Mouse (Mus musculus): Measurements from ENCODE around the gene Slain2. TPM values are rescaled to one million over a fixed set of nuclear protein-coding genes. Genes with fewer than 3 reads are reported as not detected.
"Not testable (repeated sequence)": the region's sequence is repeated elsewhere in the genome, so short reads cannot be mapped to it uniquely, and the experiment has no call there.

Slain2 gene
- polyA plus RNA-seq, 1 experiment: 19.0 TPM

GRCm38 (mm10) chr5:72920416-72920815 is 6.3 kb downstream of the Slain2 start:
- peaks cover 93% of the 10 kb centered on the region for H3K79me2 ChIP-seq (ENCODE audit: control insufficient read depth, insufficient read depth)
- H3K36me3 ChIP-seq (ENCODE audit: control insufficient read depth, insufficient read depth): no peaks in the 10 kb centered on the region
- TF ChIP-seq CEBPB (IDR thresholded peaks at IDR 0.05; ENCODE audit: insufficient read depth, poor library complexity, severe bottlenecking): no peak
- no peak for TF ChIP-seq POLR2A (IDR thresholded peaks at IDR 0.05; ENCODE audit: insufficient read length, low read depth)
- H3K4me2 ChIP-seq (ENCODE audit: low read depth): no peak overlapping the region
- H3K27me3 ChIP-seq (ENCODE audit: control insufficient read depth, insufficient read depth, insufficient read length): no peaks in the 10 kb centered on the region
- no peak overlapping the region for H3K4me3 ChIP-seq
- no peak overlapping the region for H3ac ChIP-seq (ENCODE audit: control insufficient read depth, insufficient read length)

DNA sequence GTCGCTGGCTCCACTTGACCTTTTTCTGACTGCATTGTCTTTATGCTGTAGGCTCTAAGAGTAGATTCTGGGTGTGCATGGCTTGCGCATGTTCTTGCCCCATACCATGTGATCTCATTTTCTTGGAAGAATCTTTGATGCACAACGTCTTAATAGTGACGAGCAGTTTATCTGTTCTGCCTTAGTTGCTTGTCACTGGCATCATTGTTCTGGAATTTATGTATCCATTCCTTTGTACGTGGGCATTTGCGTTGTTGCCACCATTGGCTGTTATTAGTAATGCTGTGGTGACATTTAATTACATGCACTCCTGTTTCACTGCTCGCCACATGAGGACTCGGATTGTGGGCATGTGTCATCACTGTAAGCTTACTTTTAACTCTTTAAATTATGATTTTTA is 7.1 kb downstream of the Slain2 start:
- TF ChIP-seq MAX (IDR thresholded peaks at IDR 0.05; ENCODE audit: low read depth): no peak
- TF ChIP-seq CEBPB (IDR thresholded peaks at IDR 0.05; ENCODE audit: insufficient read depth, poor library complexity, severe bottlenecking): 0 out of 2 replicates have a peak, but pooled peaks have one; percentile 1
- H3ac ChIP-seq (ENCODE audit: control insufficient read depth, insufficient read length): no peak overlapping the region
- H3K36me3 ChIP-seq (ENCODE audit: control insufficient read depth, insufficient read depth): no peaks in the 10 kb centered on the region
- no peak overlapping the region for H3K4me3 ChIP-seq
- H3K27me3 ChIP-seq (ENCODE audit: control insufficient read depth, insufficient read depth, insufficient read length): no peaks in the 10 kb centered on the region
- peaks cover 93% of the 10 kb centered on the region for H3K79me2 ChIP-seq (ENCODE audit: control insufficient read depth, insufficient read depth)
- H3K4me2 ChIP-seq (ENCODE audit: low read depth): peak overlapping the region; percentile 19

DNA sequence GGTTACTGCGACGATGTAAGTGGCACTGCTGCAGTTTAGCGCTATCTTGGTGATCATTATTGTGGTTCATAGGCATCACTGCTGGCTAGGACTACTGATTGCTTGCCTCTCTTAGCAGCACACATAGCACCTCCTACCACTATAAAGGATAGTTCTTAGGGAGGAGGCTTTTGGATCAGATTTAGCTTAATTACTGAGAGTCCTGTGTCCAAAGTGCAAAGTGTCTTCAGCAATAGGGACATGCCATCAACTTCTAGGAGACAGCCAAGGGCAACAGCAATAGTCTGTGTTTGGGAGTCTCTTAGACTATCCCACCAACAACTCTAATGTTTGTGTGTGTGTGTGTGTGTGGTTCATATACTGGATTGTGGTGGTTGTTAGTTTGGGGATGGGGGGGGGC is 8.7 kb downstream of the Slain2 start:
- Histone ChIP-seq H3K4me2 (ENCODE audit: low read depth) (no peak overlapping the region), H3K36me3 (ENCODE audit: control insufficient read depth, insufficient read depth) (no peaks in the 10 kb centered on the region), H3K4me3 (no peak overlapping the region), H3K27me3 (ENCODE audit: control insufficient read depth, insufficient read depth, insufficient read length) (no peaks in the 10 kb centered on the region), H3ac (ENCODE audit: control insufficient read depth, insufficient read length) (no peak overlapping the region), H3K79me2 (ENCODE audit: control insufficient read depth, insufficient read depth) (peaks cover 93% of the 10 kb centered on the region)
- TF ChIP-seq REST (IDR thresholded peaks at IDR 0.05; ENCODE audit: insufficient read depth, insufficient read length) (no peak), POLR2A (IDR thresholded peaks at IDR 0.05; ENCODE audit: insufficient read length, low read depth) (no peak), TCF3 (IDR thresholded peaks at IDR 0.05; ENCODE audit: insufficient read length, low read depth) (no peak), USF1 (IDR thresholded peaks at IDR 0.05; ENCODE audit: low read depth) (no peak), POLR2AphosphoS2 (IDR thresholded peaks at IDR 0.05; ENCODE audit: insufficient read length, low read depth) (no peak), E2F4 (IDR thresholded peaks at IDR 0.05; ENCODE audit: insufficient read depth) (no peak), CEBPB (IDR thresholded peaks at IDR 0.05; ENCODE audit: insufficient read depth, poor library complexity, severe bottlenecking) (no peak), MYOD1 (IDR thresholded peaks at IDR 0.05; ENCODE audit: control insufficient read depth in 1 of 3, insufficient read length in 2 of 3, low read depth in 2 of 3) (no peak), TCF12 (IDR thresholded peaks at IDR 0.05; ENCODE audit: insufficient read depth, poor library complexity, severe bottlenecking) (no peak)

GRCm38 (mm10) chr5:72927074-72927473 is 13.0 kb downstream of the Slain2 start:
- no peaks in the 10 kb centered on the region for H3K36me3 ChIP-seq (ENCODE audit: control insufficient read depth, insufficient read depth)
- H3K79me2 ChIP-seq (ENCODE audit: control insufficient read depth, insufficient read depth): peaks cover 93% of the 10 kb centered on the region
- TF ChIP-seq MYOD1 (IDR thresholded peaks at IDR 0.05; ENCODE audit: control insufficient read depth in 1 of 3, insufficient read length in 2 of 3, low read depth in 2 of 3) (no peak), TCF12 (IDR thresholded peaks at IDR 0.05; ENCODE audit: insufficient read depth, poor library complexity, severe bottlenecking) (no peak), CEBPB (IDR thresholded peaks at IDR 0.05; ENCODE audit: insufficient read depth, poor library complexity, severe bottlenecking) (no peak), REST (IDR thresholded peaks at IDR 0.05; ENCODE audit: insufficient read depth, insufficient read length) (no peak), SRF (IDR thresholded peaks at IDR 0.05; ENCODE audit: control insufficient read depth, insufficient read length, low read depth) (no peak)
- no peak overlapping the region for H3ac ChIP-seq (ENCODE audit: control insufficient read depth, insufficient read length)
- no peak overlapping the region for H3K4me3 ChIP-seq
- H3K4me2 ChIP-seq (ENCODE audit: low read depth): no peak overlapping the region
- no peaks in the 10 kb centered on the region for H3K27me3 ChIP-seq (ENCODE audit: control insufficient read depth, insufficient read depth, insufficient read length)

- no peak overlapping the region for H3ac ChIP-seq (ENCODE audit: control insufficient read depth, insufficient read length)
- TF ChIP-seq MAX (IDR thresholded peaks at IDR 0.05; ENCODE audit: low read depth) (no peak), TCF12 (IDR thresholded peaks at IDR 0.05; ENCODE audit: insufficient read depth, poor library complexity, severe bottlenecking) (no peak), POLR2A (IDR thresholded peaks at IDR 0.05; ENCODE audit: insufficient read length, low read depth) (no peak), TCF3 (IDR thresholded peaks at IDR 0.05; ENCODE audit: insufficient read length, low read depth) (no peak)
- no peak overlapping the region for H3K4me3 ChIP-seq
- no peak overlapping the region for H3K4me2 ChIP-seq (ENCODE audit: low read depth)
- no peaks in the 10 kb centered on the region for H3K36me3 ChIP-seq (ENCODE audit: control insufficient read depth, insufficient read depth)
- peaks cover 40% of the 10 kb centered on the region for H3K79me2 ChIP-seq (ENCODE audit: control insufficient read depth, insufficient read depth)
- no peaks in the 10 kb centered on the region for H3K27me3 ChIP-seq (ENCODE audit: control insufficient read depth, insufficient read depth, insufficient read length)
Observed at GRCm38 (mm10) chr5:72933026-72933675, 19.0 kb downstream of the Slain2 start.

GRCm38 (mm10) chr5:72938421-72938820 is 24.3 kb downstream of the Slain2 start:
- not testable (repeated sequence) for H3K36me3 ChIP-seq (ENCODE audit: control insufficient read depth, insufficient read depth); H3K4me3 ChIP-seq; H3K79me2 ChIP-seq (ENCODE audit: control insufficient read depth, insufficient read depth); H3ac ChIP-seq (ENCODE audit: control insufficient read depth, insufficient read length); H3K4me2 ChIP-seq (ENCODE audit: low read depth); H3K27me3 ChIP-seq (ENCODE audit: control insufficient read depth, insufficient read depth, insufficient read length)

All from myocyte (in vitro differentiated cells).